Comparison of ENCODE assay signal across 19 mouse cellular contexts in the genomic region with DNA sequence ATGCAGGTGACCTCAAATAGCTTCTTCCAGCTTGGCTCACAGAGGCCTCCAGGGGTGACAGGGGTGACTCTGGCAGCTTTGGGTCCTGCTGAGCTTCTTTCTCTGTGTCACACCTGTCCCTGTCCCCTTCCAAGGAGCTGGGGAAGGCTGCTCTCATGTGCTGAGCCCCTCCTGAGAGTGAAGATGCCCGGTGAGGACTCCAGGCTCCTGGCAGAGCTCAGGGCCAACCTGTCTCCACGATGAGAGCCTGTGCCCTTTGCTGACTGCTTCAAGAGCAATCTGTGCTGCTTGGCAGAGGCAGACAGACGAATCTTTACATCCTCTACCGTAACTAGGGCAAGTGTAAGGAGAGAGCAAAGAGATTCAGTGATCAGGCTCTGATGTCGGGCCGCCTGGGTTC. TPM values are rescaled to one million over a fixed set of nuclear protein-coding genes. Genes with fewer than 3 reads are reported as not detected.
A peak's percentile ranks its signal among the peaks of the same experiment; 100 is the strongest.
DNase-seq lines count a peak whose midpoint lies in the region; ATAC-seq and TF ChIP-seq lines count a peak whose summit lies in the region.
"Had no signal": no experiment of that assay in that cellular context is flagged by ENCODE, and none has a peak within 500 bp of the region (broad histone marks: within the 10 kb centered on the region; RNA-seq: fewer than 3 reads in every experiment).

No protein-coding gene starts in this region.

- no peak overlapping the region for H3K4me3 ChIP-seq in limb, embryonic 10.5 days
- H3K4me3 ChIP-seq in layer of hippocampus, adult 2 months: no peak overlapping the region
- H3K4me3 ChIP-seq: embryonic facial prominence, embryonic 13.5 days; liver, embryonic 15.5 days had no signal

- peaks cover 51% of the 10 kb centered on the region for H3K4me1 ChIP-seq in limb, embryonic 10.5 days
- H3K4me1 ChIP-seq: liver, embryonic 15.5 days had no signal

- ATAC-seq in cerebellum, adult (ENCODE audit: insufficient number of reproducible peaks, low FRiP score, low TSS enrichment): peak; percentile 31; the same call in 1 of the 2 replicates
- ATAC-seq in frontal cortex, adult (ENCODE audit: low TSS enrichment): no peak
- ATAC-seq: forebrain, postnatal 0 days had no signal

- peaks cover 34% of the 10 kb centered on the region for H3K27me3 ChIP-seq in limb, embryonic 10.5 days (ENCODE audit: low read depth, poor library complexity, severe bottlenecking)

- no peaks in the 10 kb centered on the region for H3K9me3 ChIP-seq in limb, embryonic 10.5 days (replicated peaks)
- H3K9me3 ChIP-seq: embryonic facial prominence, embryonic 13.5 days; liver, embryonic 15.5 days had no signal

- H3K36me3 ChIP-seq in limb, embryonic 10.5 days: no peaks in the 10 kb centered on the region
- H3K36me3 ChIP-seq: embryonic facial prominence, embryonic 13.5 days; liver, embryonic 15.5 days had no signal

- 59% methylated on average over 6 of the region's 6 CpGs for WGBS in limb, embryonic 10.5 days

- DNase-seq in cerebellum, adult 8-10 months: no peak
- peak; percentile 27 for DNase-seq in left cerebral cortex, postnatal 4 days
- DNase-seq in left cerebral cortex, adult 8-10 months (ENCODE audit: low spot score in 2 of 2): no peak
- DNase-seq in limb, embryonic 10.5 days (ENCODE audit: low spot score): no peak
- DNase-seq in layer of hippocampus, adult 9-10 months (ENCODE audit: low spot score): no peak
- no peak for DNase-seq in layer of hippocampus, adult 2 months (ENCODE audit: low spot score in 2 of 2)
- DNase-seq: adrenal gland, postnatal 10 days; forebrain, postnatal 0 days; kidney, adult 11 months; kidney, postnatal 4 days had no signal

- no peak for TF ChIP-seq CTCF in layer of hippocampus, adult 2 months (conservative IDR thresholded peaks at IDR 0.05)

- intact Hi-C loops in left cerebral cortex, postnatal 4 days (cut with DNase I): no loop called here

- H3K27ac ChIP-seq in limb, embryonic 10.5 days: peak overlapping the region; percentile 54; the same call in 1 of the 2 replicates
- H3K27ac ChIP-seq in layer of hippocampus, adult 2 months: no peak overlapping the region
- H3K27ac ChIP-seq: embryonic facial prominence, embryonic 13.5 days; liver, embryonic 15.5 days; macrophage; stomach, postnatal 0 days had no signal

RNA-seq across cellular contexts. Expression of gene Ccdc182, which starts 16.9 kb away (rescaled TPM):
- total RNA-seq in left cerebral cortex, postnatal 4 days (2021): not detected
- not detected for total RNA-seq in left cerebral cortex, adult 8-10 months (2022)
- not detected in 2 replicates for polyA plus RNA-seq in limb, embryonic 10.5 days (2016; fragmentation: Nextera tagmentation; extraction: Ambion mirVana)
- not detected for total RNA-seq in layer of hippocampus, adult 2 months (2021)
- total RNA-seq: adrenal gland, postnatal 10 days; forebrain, postnatal 0 days; granulocyte monocyte progenitor cell, adult 5-6 weeks; heart, postnatal 25 days; left cerebral cortex, postnatal 25 days had no signal
- polyA plus RNA-seq: forebrain, postnatal 0 days; liver, embryonic 15.5 days; macrophage; stomach, postnatal 0 days had no signal
